Mouse (Mus musculus) midbrain, embryonic 11.5 days (tissue): ENCODE measurements around the gene Ulk4. TPM values are rescaled to one million over a fixed set of nuclear protein-coding genes. Genes with fewer than 3 reads are reported as not detected.

Experiments used
- ATAC-seq: fragments of 200-750 bp; cut with Nextera tagmentation; 2 replicates; pipeline ENCODE4 v1.8.0; 2017; ENCODE audit warnings: moderate TSS enrichment, moderate library complexity; ENCODE audit not compliant: low FRiP score
- DNase-seq: peaks from one replicate; pipeline ENCODE4 v3.0.0; 2015; ENCODE audit warnings: low spot score; ENCODE audit errors: missing footprints
- H3K27ac ChIP-seq: fragments of 300-500 bp; sonication (generic); 2 replicates; pipeline ENCODE4 v1.5.1; 2014; ENCODE audit warnings: low read depth, low read length
- H3K27me3 ChIP-seq: fragments of 300-500 bp; sonication (generic); 2 replicates; pipeline ENCODE4 v1.6.1; 2014; ENCODE audit warnings: mild to moderate bottlenecking, low read length, moderate library complexity, mixed read lengths; ENCODE audit not compliant: control insufficient read depth, insufficient read depth
- H3K36me3 ChIP-seq: fragments of 300-500 bp; sonication (generic); 2 replicates; pipeline ENCODE4 v1.6.1; 2014; ENCODE audit warnings: mild to moderate bottlenecking, low read length, moderate library complexity, mixed read lengths; ENCODE audit not compliant: control insufficient read depth, insufficient read depth
- H3K4me1 ChIP-seq: fragments of 300-500 bp; sonication (generic); 2 replicates; pipeline ENCODE4 v1.6.1; 2014; ENCODE audit warnings: low read length; ENCODE audit not compliant: control insufficient read depth, insufficient read depth
- H3K4me2 ChIP-seq: fragments of 300-500 bp; sonication (generic); 2 replicates; pipeline ENCODE4 v1.6.1; 2014; ENCODE audit warnings: mild to moderate bottlenecking, moderate library complexity
- H3K4me3 ChIP-seq: fragments of 300-500 bp; sonication (generic); 2 replicates; pipeline ENCODE4 v1.5.1; 2014; ENCODE audit warnings: low read depth, low read length
- H3K9ac ChIP-seq: fragments of 300-500 bp; sonication (generic); 2 replicates; pipeline ENCODE4 v1.6.1; 2014; ENCODE audit warnings: low read length
- H3K9me3 ChIP-seq: fragments of 300-500 bp; sonication (generic); 2 replicates; pipeline ENCODE4 v1.6.1; 2016; ENCODE audit warnings: low read length; ENCODE audit not compliant: control insufficient read depth
- WGBS: fragments of 180-500 bp; shearing (Covaris S2); extraction: QIAGEN DNeasy Blood & Tissue Kit; methylation state at CpG from one replicate; pipeline ENCODE4 v1.1.7; 2014; 5-methylcytosine and 5-hydroxymethylcytosine counted together
- polyA plus RNA-seq: library from polyadenylated mRNA; unstranded; fragments of >200 nt; fragmentation: Nextera tagmentation; extraction: Ambion mirVana; gene quantifications from 2 replicates; pipeline ENCODE4 v1.2.1, GENCODE M21; 2014

Gene Ulk4
- polyA plus RNA-seq, 1 experiment from 2014 or later = 210 TPM

DNA sequence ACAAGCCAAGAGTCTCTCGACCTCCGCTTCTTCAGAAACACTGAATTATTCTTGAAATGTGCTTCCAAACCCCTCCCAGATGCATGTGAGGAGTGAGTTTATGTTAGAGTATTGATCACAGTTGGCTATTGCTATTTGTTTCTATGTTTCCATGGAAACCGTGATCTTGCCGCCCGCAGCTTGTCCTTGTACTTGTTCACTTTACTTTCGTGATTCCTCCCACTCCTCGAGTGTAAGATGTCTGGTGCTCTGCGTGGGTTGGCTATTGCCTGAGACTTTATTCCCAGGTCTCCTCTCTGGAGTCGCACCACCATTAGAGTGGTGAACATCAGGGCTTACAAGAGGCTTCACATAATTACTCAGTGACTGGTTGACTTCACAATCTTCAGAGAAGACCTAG, 80.5 kb downstream of the Ulk4 start:
- Histone ChIP-seq H3K27ac (no peak overlapping the region), H3K9me3 (peaks cover 11% of the 10 kb centered on the region; the same call in 1 of the 2 replicates), H3K4me2 (no peak overlapping the region), H3K9ac (no peak overlapping the region), H3K36me3 (peaks cover 2% of the 10 kb centered on the region; the same call in 1 of the 2 replicates), H3K4me1 (no peaks in the 10 kb centered on the region), H3K27me3 (no peaks in the 10 kb centered on the region), H3K4me3 (no peak overlapping the region)
- no peak for ATAC-seq
- no peak for DNase-seq
- 88% methylated on average over 9 of the region's 9 CpGs for WGBS

- Histone ChIP-seq H3K27ac (no peak overlapping the region), H3K36me3 (peaks cover 2% of the 10 kb centered on the region; the same call in 1 of the 2 replicates), H3K4me1 (no peaks in the 10 kb centered on the region), H3K4me2 (no peak overlapping the region), H3K4me3 (no peak overlapping the region), H3K9me3 (peaks cover 11% of the 10 kb centered on the region; the same call in 1 of the 2 replicates), H3K27me3 (no peaks in the 10 kb centered on the region), H3K9ac (no peak overlapping the region)
- no peak for ATAC-seq
- peak; percentile 12 for DNase-seq
- WGBS = 94% methylated on average over 4 of the region's 4 CpGs
Measured at GRCm38 (mm10) chr9:121195106-121195505, 81.9 kb downstream of the Ulk4 start.

DNA sequence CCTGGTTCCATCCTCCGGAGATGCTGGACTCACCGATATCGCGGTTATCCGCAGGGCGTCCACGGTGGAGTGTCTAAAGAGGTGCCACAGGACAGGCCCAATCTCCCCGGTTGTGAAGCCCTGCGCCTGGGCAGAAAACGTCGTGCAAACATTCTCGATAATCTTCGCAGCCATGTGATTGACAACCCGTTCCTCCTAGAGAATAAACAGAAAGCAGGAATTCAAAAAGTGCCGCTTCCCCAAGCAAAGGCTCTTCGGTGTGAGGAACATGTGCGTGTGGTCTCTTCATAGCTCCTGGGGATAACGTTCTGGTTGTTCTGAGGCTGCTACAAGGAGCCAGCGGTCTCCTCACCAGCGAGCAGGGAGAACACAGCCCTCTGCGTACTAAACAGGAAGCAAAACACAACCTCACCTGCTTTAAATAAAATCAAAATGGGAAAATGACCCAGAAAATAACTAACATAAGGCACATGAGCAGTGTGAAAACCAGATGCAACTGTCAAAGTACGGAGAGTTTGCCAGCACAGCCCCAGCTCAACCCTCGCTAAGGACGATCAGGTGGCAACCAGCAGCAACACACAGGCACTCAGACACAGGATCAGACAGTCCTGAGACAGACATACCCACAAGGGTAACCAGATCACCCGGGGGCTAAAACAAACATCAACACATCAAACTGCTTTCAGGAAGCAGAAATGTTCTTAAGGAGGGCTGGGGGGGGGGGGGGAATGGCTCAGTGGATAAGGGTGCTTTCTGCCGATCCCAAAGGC, 84.2 kb downstream of the Ulk4 start:
- no peak for ATAC-seq
- Histone ChIP-seq H3K9me3 (peaks cover 11% of the 10 kb centered on the region; the same call in 1 of the 2 replicates), H3K27ac (no peak overlapping the region), H3K4me2 (no peak overlapping the region), H3K4me1 (no peaks in the 10 kb centered on the region), H3K36me3 (peaks cover 2% of the 10 kb centered on the region; the same call in 1 of the 2 replicates), H3K4me3 (no peak overlapping the region), H3K9ac (no peak overlapping the region), H3K27me3 (no peaks in the 10 kb centered on the region)
- 94% methylated on average over 26 of the region's 26 CpGs for WGBS
- peak; percentile 70 for DNase-seq

DNA sequence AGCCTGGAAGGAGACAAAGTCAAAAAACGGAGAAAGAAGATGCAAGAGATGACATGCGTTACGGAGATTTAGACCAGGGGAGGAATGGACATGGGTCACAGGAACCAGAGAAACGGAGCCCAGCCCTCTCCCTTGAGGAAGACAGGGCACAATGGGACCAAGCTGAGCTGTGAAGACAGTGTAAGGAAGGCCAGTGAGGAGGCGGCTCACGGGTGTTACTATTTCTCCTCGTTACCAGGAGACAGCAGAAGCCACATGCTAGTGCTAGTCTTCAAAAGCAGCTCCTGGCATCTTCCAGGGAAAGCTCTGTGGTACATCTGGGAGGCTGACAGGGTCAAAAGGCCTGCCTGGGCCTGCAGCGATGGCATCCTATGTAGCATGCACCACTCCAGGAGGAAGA, 89.2 kb downstream of the Ulk4 start:
- H3K36me3 ChIP-seq = no peaks in the 10 kb centered on the region; the same call in none of the 2 replicates
- no peak for ATAC-seq
- WGBS = 90% methylated on average over 8 of the region's 8 CpGs
- H3K9me3 ChIP-seq = peaks cover 2% of the 10 kb centered on the region; the same call in 1 of the 2 replicates
- DNase-seq = peak; percentile 17
- H3K27ac ChIP-seq = no peak overlapping the region
- H3K4me1 ChIP-seq = no peaks in the 10 kb centered on the region
- H3K4me3 ChIP-seq = no peak overlapping the region
- H3K27me3 ChIP-seq = no peaks in the 10 kb centered on the region
- H3K9ac ChIP-seq = no peak overlapping the region
- no peak overlapping the region for H3K4me2 ChIP-seq

DNA sequence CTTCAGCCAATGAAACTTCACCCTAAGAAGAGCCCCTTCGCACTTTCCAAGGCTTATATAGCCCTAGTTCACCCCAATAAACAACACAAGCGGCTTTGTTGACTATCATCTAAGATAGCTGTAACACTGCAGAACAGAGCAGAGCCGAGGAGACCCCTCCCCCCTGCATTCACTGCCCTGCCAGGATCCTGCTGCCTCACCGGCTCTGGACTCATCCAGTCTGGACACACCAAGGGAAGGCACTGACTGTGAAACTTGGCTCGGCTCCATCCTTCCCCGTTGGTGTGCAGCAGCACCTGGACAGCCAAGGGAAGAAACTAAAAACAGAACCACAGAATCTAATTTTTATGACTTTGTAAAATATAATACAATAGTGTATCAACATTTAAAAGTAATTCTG, 91.2 kb downstream of the Ulk4 start:
- WGBS = 75% methylated on average over 6 of the region's 6 CpGs
- Histone ChIP-seq H3K27ac (no peak overlapping the region), H3K4me3 (no peak overlapping the region), H3K9me3 (no peaks in the 10 kb centered on the region), H3K36me3 (no peaks in the 10 kb centered on the region; the same call in 1 of the 2 replicates), H3K27me3 (no peaks in the 10 kb centered on the region), H3K4me1 (no peaks in the 10 kb centered on the region), H3K9ac (no peak overlapping the region), H3K4me2 (no peak overlapping the region)
- no peak for ATAC-seq
- DNase-seq = no peak

GRCm38 (mm10) chr9:121176350-121176749, 100.6 kb downstream of the Ulk4 start:
- DNase-seq (peak; percentile 8), ATAC-seq (no peak)
- 92% methylated on average over 7 of the region's 7 CpGs for WGBS

DNA sequence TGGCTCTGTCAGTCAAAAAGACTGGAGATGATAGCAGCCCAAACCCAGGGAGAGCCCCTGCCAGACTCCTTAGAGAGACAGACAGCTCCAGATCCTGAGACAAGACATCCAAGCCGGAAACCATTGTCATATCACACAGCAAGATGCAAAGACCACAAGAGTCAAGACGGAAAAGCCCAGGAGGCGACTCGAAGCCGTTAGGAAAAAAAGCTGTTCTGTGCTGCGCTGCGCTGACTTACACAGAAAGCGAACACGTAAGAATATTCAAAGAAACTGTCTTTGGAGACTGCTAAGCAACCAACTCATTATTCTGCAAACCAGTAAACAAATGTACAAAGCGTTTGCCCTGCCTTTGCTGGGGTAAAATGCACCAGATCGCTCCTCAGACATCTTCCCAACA, 101.8 kb downstream of the Ulk4 start:
- H3K4me1 ChIP-seq = no peaks in the 10 kb centered on the region
- no peaks in the 10 kb centered on the region for H3K9me3 ChIP-seq
- no peak for ATAC-seq
- H3K9ac ChIP-seq = no peak overlapping the region
- DNase-seq = peak; percentile 78
- no peak overlapping the region for H3K4me2 ChIP-seq
- H3K27me3 ChIP-seq = no peaks in the 10 kb centered on the region
- no peaks in the 10 kb centered on the region for H3K36me3 ChIP-seq
- no peak overlapping the region for H3K4me3 ChIP-seq
- no peak overlapping the region for H3K27ac ChIP-seq
- 90% methylated on average over 11 of the region's 11 CpGs for WGBS

More at GRCm38 (mm10) chr9:121176350-121176749, 100.6 kb downstream of the Ulk4 start:
- no peak overlapping the region for H3K4me2 ChIP-seq
- H3K27ac ChIP-seq = no peak overlapping the region
- no peaks in the 10 kb centered on the region for H3K27me3 ChIP-seq
- H3K36me3 ChIP-seq = no peaks in the 10 kb centered on the region
- H3K4me3 ChIP-seq = no peak overlapping the region
- no peak overlapping the region for H3K9ac ChIP-seq
- H3K4me1 ChIP-seq = no peaks in the 10 kb centered on the region
- no peaks in the 10 kb centered on the region for H3K9me3 ChIP-seq

DNA sequence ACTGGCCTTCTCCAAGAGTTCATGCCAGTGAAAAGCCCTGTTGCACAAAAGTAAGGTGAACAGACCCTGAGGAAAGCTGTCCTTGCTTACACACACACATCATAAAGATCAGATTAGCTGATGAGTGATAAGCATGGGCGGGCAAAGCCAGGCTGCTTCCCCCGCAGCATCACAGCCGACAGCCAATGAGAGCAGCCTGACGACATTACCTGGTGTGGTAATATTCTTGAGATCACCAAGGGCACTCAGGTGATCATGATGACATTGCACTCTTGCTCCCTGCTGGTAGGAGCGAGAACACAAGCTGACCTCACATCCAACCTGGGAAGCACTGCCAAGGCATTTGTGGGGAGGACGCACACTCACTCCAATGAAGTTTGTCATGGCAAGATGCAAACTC, 104.9 kb downstream of the Ulk4 start:
- no peaks in the 10 kb centered on the region for H3K27me3 ChIP-seq
- H3K4me1 ChIP-seq = no peaks in the 10 kb centered on the region
- ATAC-seq = no peak

GRCm38 (mm10) chr9:121171609-121172008, 105.4 kb downstream of the Ulk4 start:
- 84% methylated on average over 6 of the region's 6 CpGs for WGBS
- Histone ChIP-seq H3K27ac (no peak overlapping the region), H3K36me3 (no peaks in the 10 kb centered on the region), H3K4me1 (no peaks in the 10 kb centered on the region), H3K9ac (no peak overlapping the region), H3K4me3 (no peak overlapping the region), H3K9me3 (no peaks in the 10 kb centered on the region), H3K4me2 (no peak overlapping the region), H3K27me3 (no peaks in the 10 kb centered on the region)
- ATAC-seq (no peak), DNase-seq (no peak)

More for the DNA sequence above, 104.9 kb downstream of the Ulk4 start:
- Histone ChIP-seq H3K36me3 (no peaks in the 10 kb centered on the region), H3K9me3 (no peaks in the 10 kb centered on the region), H3K4me2 (no peak overlapping the region), H3K27ac (no peak overlapping the region), H3K4me3 (no peak overlapping the region), H3K9ac (no peak overlapping the region)
- WGBS = 89% methylated on average over 6 of the region's 6 CpGs
- DNase-seq = peak; percentile 19
